Mouse (Mus musculus): ENCODE measurements at regions not wholly inside any gene's neighbourhood (a gene's known extent, or its start where the extent isn't known, plus 50 kb on each side); places are given as distances from the start of the nearest gene placed in this dataset.

- TF ChIP-seq POLR2A (IDR thresholded peaks at IDR 0.05; ENCODE audit: insufficient read depth, low read length) (no peak), EP300 (IDR thresholded peaks at IDR 0.05; ENCODE audit: insufficient read depth, low read depth, low read length) (peak; percentile 74), CTCF (IDR thresholded peaks at IDR 0.05; ENCODE audit: low read depth, low read length) (no peak)
These were observed 318.7 kb downstream of the Casp12 start for GRCm38 (mm10) chr9:5663886-5664285.
